Mouse (Mus musculus) bone marrow macrophage, adult 2 months (primary cell): ENCODE data around the gene Lamc3.

Source experiments
- CTCF ChIP-seq: IDR thresholded peaks from 2 replicates; pipeline ENCODE4 v1.5.1; 2012; ENCODE audit warnings: low read depth, mild to moderate bottlenecking, low read length, moderate library complexity
- POLR2A ChIP-seq: IDR thresholded peaks from 2 replicates; pipeline ENCODE4 v1.6.1; 2012; ENCODE audit warnings: mild to moderate bottlenecking, low read depth, low read length, borderline replicate concordance

DNA sequence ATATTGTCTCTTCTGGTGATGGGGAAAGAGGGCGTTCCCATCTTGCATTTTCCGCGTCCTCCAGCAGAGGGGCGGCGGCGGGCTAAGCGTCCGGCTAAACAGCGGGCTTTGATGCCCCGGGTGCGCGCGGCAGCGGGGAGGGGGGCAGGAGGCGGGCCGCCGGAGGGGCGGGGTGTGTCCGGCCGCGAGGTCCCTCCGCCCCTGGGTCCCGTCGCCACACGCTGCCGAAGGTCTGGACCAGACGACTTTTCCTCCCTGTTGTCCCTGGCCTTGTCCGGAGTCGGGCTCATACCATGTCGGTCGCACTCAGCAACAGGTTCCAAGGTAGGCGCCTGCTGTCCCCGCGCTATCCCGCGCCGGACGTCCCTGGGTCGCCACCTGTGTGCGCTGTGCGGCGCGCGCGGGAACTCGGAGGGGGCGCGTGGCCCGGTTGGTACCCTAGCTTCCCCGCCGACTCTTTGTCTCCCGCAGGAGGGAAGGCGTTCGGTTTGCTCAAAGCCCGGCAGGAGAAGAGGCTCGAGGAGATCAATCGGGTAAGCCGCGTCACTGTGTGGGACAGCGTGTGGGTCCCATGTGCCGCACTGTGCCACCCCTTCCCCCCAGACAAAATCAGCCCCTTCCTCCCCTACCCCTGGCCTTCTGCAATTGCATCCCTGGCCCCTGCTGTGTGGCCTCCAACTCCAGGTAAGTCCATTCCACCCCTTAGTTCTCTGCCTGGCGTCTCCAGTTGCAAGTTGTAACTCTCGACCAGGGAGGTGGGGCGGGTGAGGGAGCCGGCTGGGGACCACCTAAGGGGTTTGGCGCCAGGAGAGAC lies 63.2 kb downstream of the Lamc3 start, which contains the start of gene Aif1l:
- TF ChIP-seq CTCF (no peak), POLR2A (no peak)
